Comparison of ENCODE assay signal across 22 mouse cellular contexts in genomic region chr11:100887236-100887635, GRCm38 (mm10). TPM values are rescaled to one million over a fixed set of nuclear protein-coding genes. Genes with fewer than 3 reads are reported as not detected.
A peak's percentile ranks its signal among the peaks of the same experiment; 100 is the strongest.
DNase-seq lines count a peak whose midpoint lies in the region; ATAC-seq lines count a peak whose summit lies in the region.
"Had no signal": no experiment of that assay in that cellular context is flagged by ENCODE, and none has a peak within 500 bp of the region (broad histone marks: within the 10 kb centered on the region; RNA-seq: fewer than 3 reads in every experiment).

No protein-coding gene starts in this region.

- H3K27me3 ChIP-seq in heart, embryonic 12.5 days (replicated peaks) = no peaks in the 10 kb centered on the region
- no peaks in the 10 kb centered on the region for H3K27me3 ChIP-seq in intestine, embryonic 15.5 days (replicated peaks)
- H3K27me3 ChIP-seq in liver, embryonic 15.5 days = no peaks in the 10 kb centered on the region
- H3K27me3 ChIP-seq: embryonic facial prominence, embryonic 13.5 days; limb, embryonic 12.5 days; midbrain, embryonic 13.5 days had no signal

- H3K4me2 ChIP-seq in heart, embryonic 12.5 days = no peak overlapping the region
- no peak overlapping the region for H3K4me2 ChIP-seq in intestine, embryonic 15.5 days (replicated peaks)
- H3K4me2 ChIP-seq in liver, embryonic 15.5 days = no peak overlapping the region
- H3K4me2 ChIP-seq: embryonic facial prominence, embryonic 13.5 days; limb, embryonic 12.5 days; midbrain, embryonic 13.5 days had no signal

- 89% methylated on average over 4 of the region's 4 CpGs for WGBS in heart, embryonic 12.5 days
- 67% methylated on average over 4 of the region's 4 CpGs for WGBS in intestine, embryonic 15.5 days
- 74% methylated on average over 4 of the region's 4 CpGs for WGBS in liver, embryonic 15.5 days (ENCODE audit: insufficient replicate concordance)

- no peaks in the 10 kb centered on the region for H3K9me3 ChIP-seq in heart, embryonic 12.5 days (replicated peaks)
- no peaks in the 10 kb centered on the region for H3K9me3 ChIP-seq in intestine, embryonic 15.5 days
- no peaks in the 10 kb centered on the region for H3K9me3 ChIP-seq in liver, embryonic 15.5 days (replicated peaks)
- H3K9me3 ChIP-seq: embryonic facial prominence, embryonic 13.5 days; hindbrain, embryonic 10.5 days; limb, embryonic 12.5 days; midbrain, embryonic 13.5 days had no signal

- H3K36me3 ChIP-seq in heart, embryonic 12.5 days = peaks cover 67% of the 10 kb centered on the region
- H3K36me3 ChIP-seq in intestine, embryonic 15.5 days = no peaks in the 10 kb centered on the region
- H3K36me3 ChIP-seq in liver, embryonic 15.5 days (replicated peaks) = peaks cover 47% of the 10 kb centered on the region

- peaks cover 38% of the 10 kb centered on the region for H3K4me1 ChIP-seq in heart, embryonic 12.5 days (replicated peaks)
- H3K4me1 ChIP-seq in intestine, embryonic 15.5 days (replicated peaks) = no peaks in the 10 kb centered on the region; the same call in 1 of the 2 replicates
- H3K4me1 ChIP-seq in liver, embryonic 15.5 days (replicated peaks) = peaks cover 86% of the 10 kb centered on the region
- H3K4me1 ChIP-seq: embryonic facial prominence, embryonic 13.5 days; limb, embryonic 12.5 days had no signal

- 0 out of 2 replicates have a peak overlapping the region, but pooled peaks have one; percentile 31 for H3K27ac ChIP-seq in heart, embryonic 12.5 days (ENCODE audit: poor library complexity, severe bottlenecking)
- peak overlapping the region; percentile 42; the same call in 1 of the 2 replicates for H3K27ac ChIP-seq in intestine, embryonic 15.5 days
- peak overlapping the region; percentile 83 for H3K27ac ChIP-seq in liver, embryonic 15.5 days (replicated peaks)
- H3K27ac ChIP-seq: embryonic facial prominence, embryonic 13.5 days; gastrocnemius, adult 2 months; limb, embryonic 12.5 days; midbrain, embryonic 13.5 days had no signal

- no peak for ATAC-seq in heart, embryonic 12.5 days (ENCODE audit: insufficient number of reproducible peaks, low FRiP score)
- no peak for ATAC-seq in intestine, embryonic 15.5 days
- no peak for ATAC-seq in liver, embryonic 15.5 days (ENCODE audit: insufficient read depth)
- ATAC-seq: forebrain, embryonic 14.5 days; hindbrain, embryonic 16.5 days; midbrain, embryonic 13.5 days had no signal

- DNase-seq in adrenal gland, adult 2 months = peak; percentile 70
- DNase-seq in adrenal gland, adult 18-20 months (ENCODE audit: low spot score in 2 of 2) = no peak
- no peak for DNase-seq in heart, adult 11 months
- DNase-seq in spleen, adult 18-20 months = no peak
- DNase-seq in embryo, embryonic 9.5 days (ENCODE audit: extremely low spot score) = no peak
- DNase-seq: cerebellum, adult 2 months; cerebellum, postnatal 25 days; gastrocnemius, adult 2 months; heart, postnatal 10 days; kidney, adult 11 months; lung, adult 2 months; lung, postnatal 14 days had no signal

- 0 out of 2 replicates have a peak overlapping the region, but pooled peaks have one; percentile 40 for H3K9ac ChIP-seq in heart, embryonic 12.5 days
- H3K9ac ChIP-seq in intestine, embryonic 15.5 days = no peak overlapping the region
- H3K9ac ChIP-seq in liver, embryonic 15.5 days = no peak overlapping the region
- H3K9ac ChIP-seq: embryonic facial prominence, embryonic 13.5 days; midbrain, embryonic 13.5 days had no signal

- H3K4me3 ChIP-seq in heart, embryonic 12.5 days = no peak overlapping the region
- no peak overlapping the region for H3K4me3 ChIP-seq in intestine, embryonic 15.5 days (replicated peaks)
- no peak overlapping the region for H3K4me3 ChIP-seq in liver, embryonic 15.5 days (replicated peaks)
- H3K4me3 ChIP-seq: embryonic facial prominence, embryonic 13.5 days; erythroblast, embryonic 14.5 days; gastrocnemius, adult 2 months; hindbrain, embryonic 10.5 days; limb, embryonic 12.5 days; midbrain, embryonic 13.5 days had no signal

RNA-seq across cellular contexts. Expression of gene Stat5a, which starts 28.1 kb away (rescaled TPM):
- 10 to 100 TPM; 27.0 to 38.0 TPM for total RNA-seq in adrenal gland, adult 2 months (2021)
- 45.1 and 51.2 TPM in 2 replicates for polyA plus RNA-seq in adrenal gland, adult 2 months (2012; rRNA removed)
- 10 to 100 TPM; 28.0 to 29.3 TPM for total RNA-seq in adrenal gland, adult 18-20 months (2021)
- polyA plus RNA-seq in heart, embryonic 12.5 days (2016; fragmentation: Nextera tagmentation; extraction: Ambion mirVana) = 6.6 and 8.3 TPM in 2 replicates
- polyA plus RNA-seq in intestine, embryonic 15.5 days (2015; fragmentation: Nextera tagmentation; extraction: Ambion mirVana) = 5.5 and 6.0 TPM in 2 replicates
- 8.2 and 8.7 TPM in 2 replicates for polyA plus RNA-seq in liver, embryonic 15.5 days (2015; fragmentation: Nextera tagmentation; extraction: Ambion mirVana)

RNA-seq across cellular contexts. Expression of gene Stat5b, which starts 36.7 kb away (rescaled TPM):
- total RNA-seq in adrenal gland, adult 2 months (2021) = 10 to 100 TPM; 60.3 to 65.3 TPM
- 43.8 and 53.8 TPM in 2 replicates for polyA plus RNA-seq in adrenal gland, adult 2 months (2012; rRNA removed)
- total RNA-seq in adrenal gland, adult 18-20 months (2021) = 10 to 100 TPM; 40.1 to 74.3 TPM
- polyA plus RNA-seq in heart, embryonic 12.5 days (2016; fragmentation: Nextera tagmentation; extraction: Ambion mirVana) = 35.0 and 35.3 TPM in 2 replicates
- polyA plus RNA-seq in intestine, embryonic 15.5 days (2015; fragmentation: Nextera tagmentation; extraction: Ambion mirVana) = 24.2 and 26.8 TPM in 2 replicates
- 20.6 and 22.5 TPM in 2 replicates for polyA plus RNA-seq in liver, embryonic 15.5 days (2015; fragmentation: Nextera tagmentation; extraction: Ambion mirVana)

RNA-seq across cellular contexts. Expression of gene Stat3, which starts 52.1 kb away (rescaled TPM):
- 10 to 100 TPM; 76.6 to 79.4 TPM for total RNA-seq in adrenal gland, adult 2 months (2021)
- 45.4 and 54.9 TPM in 2 replicates for polyA plus RNA-seq in adrenal gland, adult 2 months (2012; rRNA removed)
- total RNA-seq in adrenal gland, adult 18-20 months (2021) = 100 to 1,000 TPM in 1 of 2 experiments, 10 to 100 TPM in 1; 87.0 to 102 TPM
- polyA plus RNA-seq in heart, embryonic 12.5 days (2016; fragmentation: Nextera tagmentation; extraction: Ambion mirVana) = 60.0 and 63.2 TPM in 2 replicates
- polyA plus RNA-seq in intestine, embryonic 15.5 days (2015; fragmentation: Nextera tagmentation; extraction: Ambion mirVana) = 45.8 and 48.9 TPM in 2 replicates
- 35.5 and 40.0 TPM in 2 replicates for polyA plus RNA-seq in liver, embryonic 15.5 days (2015; fragmentation: Nextera tagmentation; extraction: Ambion mirVana)

Comparison
In these comparisons a context has a peak if more than half of its experiments do, and no peak if none do; other contexts are left out.
1. H3K27ac ChIP-seq: peak in every context shown above with its lines; median percentile 83 in liver, embryonic 15.5 days; 42 in intestine, embryonic 15.5 days; 31 in heart, embryonic 12.5 days.